Mouse (Mus musculus) CD4-positive naive resting alpha-beta T cell, adult 57 days (primary cell): ENCODE results near the gene Ndufv3. TPM values are rescaled to one million over a fixed set of nuclear protein-coding genes. Genes with fewer than 3 reads are reported as not detected.

Source experiments
- total RNA-seq: library from RNA; stranded (reverse); gene quantifications from one replicate; pipeline ENCODE4 v1.2.4, GENCODE M21; 2023

Ndufv3 gene
- 108 TPM for total RNA-seq

DNA sequence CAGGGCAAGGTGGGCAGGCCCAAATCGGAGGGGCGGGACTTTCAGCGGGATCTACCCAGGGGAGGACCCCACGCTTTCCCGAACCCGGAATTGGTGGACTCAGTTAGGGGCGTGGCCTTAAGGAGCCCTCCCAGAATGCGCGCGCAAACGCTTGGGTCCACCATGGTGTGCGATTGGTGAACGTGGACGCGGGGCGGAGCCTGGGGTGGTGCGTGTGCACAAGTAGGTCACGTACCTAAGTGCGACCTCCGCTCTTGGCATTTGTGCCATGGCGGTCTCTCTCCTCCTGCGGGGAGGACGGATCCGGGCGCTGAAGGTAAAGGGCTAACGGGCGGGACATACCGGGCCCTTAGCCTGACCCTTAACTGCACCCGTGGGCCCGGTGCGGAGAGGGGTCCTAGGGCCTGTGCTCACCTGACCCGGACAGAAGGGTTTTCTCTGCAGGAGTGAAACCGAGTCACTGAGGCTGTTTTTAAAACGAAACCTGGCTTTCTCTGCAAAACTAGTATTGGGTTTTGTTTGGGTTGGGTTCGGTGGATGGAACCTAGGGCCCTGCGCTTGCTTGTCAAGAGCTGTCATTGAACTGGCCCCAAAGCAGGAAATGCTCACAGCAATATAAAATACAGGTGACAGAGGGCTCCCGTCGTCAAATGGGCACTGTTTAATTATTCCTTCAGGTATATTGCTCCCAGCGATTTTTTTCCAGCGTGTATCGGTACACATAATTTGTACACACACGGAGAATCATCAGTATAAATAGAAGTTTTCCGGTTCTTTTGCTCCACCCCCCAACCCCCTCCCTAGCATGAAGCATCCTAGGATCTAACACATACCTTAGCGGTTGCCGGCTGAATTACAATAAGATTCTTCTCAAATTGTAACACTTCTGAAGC lies at the start of gene Ndufv3, which contains the start of gene Wdr4:
Gene Ndufv3, plus strand, starts transcription at position 170 of the 893 bp plus-strand sequence.
Gene Wdr4, minus strand, starts transcription at position 35 of the 893 bp plus-strand sequence.

DNA sequence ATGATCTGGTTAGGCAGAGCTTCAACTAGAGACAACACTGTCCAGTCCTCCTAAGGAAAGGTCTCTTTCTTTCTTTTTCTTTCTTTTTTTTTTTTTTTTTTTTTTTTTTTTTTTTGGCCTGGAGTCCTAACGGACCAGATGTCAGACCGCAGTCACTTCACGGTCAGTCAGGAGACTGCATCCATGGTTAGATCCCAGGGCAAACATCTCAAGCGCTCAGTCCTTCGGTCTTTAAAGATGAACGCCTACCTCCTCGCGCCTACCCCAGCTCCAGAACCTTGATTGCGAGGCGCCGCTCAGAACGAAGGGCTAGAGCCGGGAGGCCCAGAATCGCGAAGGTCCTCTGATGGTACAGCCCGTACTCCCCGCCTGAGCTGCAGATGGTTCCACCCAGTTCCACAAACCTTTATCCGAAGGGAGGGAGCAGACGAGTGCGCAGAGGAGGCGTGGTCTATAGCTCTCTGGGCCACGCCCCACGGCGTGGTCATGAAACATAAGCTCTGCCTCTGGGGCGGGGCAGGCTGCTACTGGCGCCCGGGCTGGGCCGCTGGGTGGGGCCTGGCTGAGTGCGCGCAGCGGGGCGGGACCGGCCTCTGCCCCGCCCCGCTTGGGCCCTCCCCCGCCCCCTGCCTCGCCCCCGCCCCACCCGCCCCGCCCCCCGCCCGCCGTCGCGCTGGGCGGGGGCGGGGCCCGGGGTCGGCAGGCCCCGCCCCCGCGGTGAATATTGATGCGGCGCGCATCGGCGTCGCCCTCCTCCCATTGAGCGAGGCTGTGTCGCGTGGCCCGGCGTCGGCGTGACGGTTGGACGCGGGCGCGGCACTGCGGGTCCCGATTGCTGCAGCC lies 44.3 kb downstream of the Ndufv3 start, which contains the start of gene Pknox1:
Gene Pknox1, plus strand, starts transcription at position 720 of the 843 bp plus-strand sequence.

Other genes starting within 250 kb of the Ndufv3 start
- not detected for gene Rsph1, start 242.7 kb upstream of the Ndufv3 start, total RNA-seq
- gene Slc37a1, start 233.3 kb upstream of the Ndufv3 start, total RNA-seq: 80.9 TPM
- 2.4 TPM for gene Pde9a, start 133.9 kb upstream of the Ndufv3 start, total RNA-seq
- 46.6 TPM for gene Wdr4, start 135 bp upstream of the Ndufv3 start, total RNA-seq
- gene Pknox1, start 44.6 kb downstream of the Ndufv3 start, total RNA-seq: 59.2 TPM
- gene Cbs, start 117.1 kb downstream of the Ndufv3 start, total RNA-seq: 0.89 TPM
- gene U2af1, start 138.8 kb downstream of the Ndufv3 start, total RNA-seq: 348 TPM
- gene Cryaa, start 157.7 kb downstream of the Ndufv3 start, total RNA-seq: not detected